Mouse (Mus musculus) left cerebral cortex, adult 18-20 months (tissue): ENCODE data around the gene Ddx21. TPM values are rescaled to one million over a fixed set of nuclear protein-coding genes. Genes with fewer than 3 reads are reported as not detected.

Source experiments
- DNase-seq, 2 experiments: peaks; one replicate each; pipeline ENCODE4 v3.0.0; 2021 to 2022; ENCODE audit warnings: low spot score in 2 of 2, mixed read lengths in 1 of 2
- total RNA-seq, 2 experiments: library from RNA; stranded (reverse); gene quantifications; 2 replicates each; pipeline ENCODE4 v1.2.3; 2021

Ddx21 gene
- total RNA-seq, 2 experiments from 2014 or later: 21.1 to 21.3 TPM

DNA sequence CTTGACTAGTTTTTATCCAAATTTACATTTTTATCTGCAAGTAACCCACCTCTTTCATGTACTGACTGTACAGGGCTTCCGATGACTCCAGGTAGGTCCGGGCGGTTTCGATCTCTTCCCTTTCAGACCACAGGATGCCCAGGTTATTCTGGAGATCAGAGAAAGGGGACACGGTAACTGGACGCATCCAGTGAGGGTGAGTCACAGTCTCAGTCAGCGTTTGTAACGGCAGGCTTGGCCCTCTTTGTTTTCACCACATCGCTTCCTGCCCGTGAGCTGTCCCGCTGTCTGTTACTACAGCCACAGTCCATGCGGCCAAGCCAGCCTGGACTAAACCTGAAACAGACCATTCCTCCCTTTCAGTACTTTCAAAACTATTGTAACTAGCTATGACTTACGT lies 27.1 kb downstream of the Ddx21 start:
- no peak for DNase-seq

DNA sequence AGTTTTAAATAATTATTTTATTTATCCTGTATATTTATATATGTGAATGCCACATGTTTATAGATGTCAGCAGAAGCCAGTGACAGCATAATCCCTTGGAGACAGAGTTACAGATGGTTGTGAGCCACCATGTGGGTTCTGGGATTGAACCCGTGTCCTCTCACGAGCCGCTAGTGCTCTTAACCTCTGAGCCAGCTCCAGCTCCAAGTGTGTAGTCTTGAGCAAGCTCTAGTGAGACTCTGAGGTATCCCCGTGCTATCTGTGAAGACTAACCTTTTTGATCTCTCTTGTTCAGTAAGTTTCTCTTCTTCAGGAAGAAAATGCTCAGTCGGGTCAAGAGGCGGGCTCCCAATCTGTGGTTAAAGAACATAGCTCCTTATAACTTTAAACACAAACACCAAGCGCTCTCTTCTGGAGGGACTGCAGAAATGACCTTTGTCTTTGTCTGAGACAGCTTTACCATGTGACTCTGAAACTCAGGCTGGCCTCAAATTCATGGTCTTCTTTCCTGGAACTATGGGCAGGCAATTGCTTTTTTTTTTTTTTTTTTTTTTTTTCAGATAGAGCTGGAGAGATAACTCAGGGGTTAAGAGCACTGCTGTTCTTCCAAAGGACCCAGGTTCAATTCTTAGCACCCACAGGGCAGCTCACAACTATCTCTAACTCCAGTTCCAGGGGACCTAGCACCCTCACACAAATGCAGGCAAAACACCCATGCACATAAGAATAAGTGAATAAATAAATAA lies 31.8 kb downstream of the Ddx21 start:
- DNase-seq: no peak

DNA sequence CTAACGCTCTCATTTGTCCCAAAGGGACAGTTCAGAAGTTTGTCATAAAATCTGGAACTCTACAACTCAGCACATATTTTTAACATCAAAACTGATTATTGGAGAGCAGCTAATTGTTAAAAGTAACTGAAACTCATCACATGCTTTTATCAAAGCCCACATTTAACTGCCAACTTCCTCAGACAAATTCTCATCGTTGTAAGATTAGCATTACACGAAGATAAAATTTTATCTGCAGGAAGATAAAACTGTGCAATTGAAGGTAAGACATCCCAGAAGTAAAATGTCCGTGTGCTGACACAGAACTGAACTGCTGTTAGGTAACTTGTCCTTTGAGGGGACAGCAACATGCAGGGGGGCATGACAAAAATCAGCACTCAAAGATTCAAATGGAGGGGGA lies 33.2 kb downstream of the Ddx21 start:
- no peak for DNase-seq

DNA sequence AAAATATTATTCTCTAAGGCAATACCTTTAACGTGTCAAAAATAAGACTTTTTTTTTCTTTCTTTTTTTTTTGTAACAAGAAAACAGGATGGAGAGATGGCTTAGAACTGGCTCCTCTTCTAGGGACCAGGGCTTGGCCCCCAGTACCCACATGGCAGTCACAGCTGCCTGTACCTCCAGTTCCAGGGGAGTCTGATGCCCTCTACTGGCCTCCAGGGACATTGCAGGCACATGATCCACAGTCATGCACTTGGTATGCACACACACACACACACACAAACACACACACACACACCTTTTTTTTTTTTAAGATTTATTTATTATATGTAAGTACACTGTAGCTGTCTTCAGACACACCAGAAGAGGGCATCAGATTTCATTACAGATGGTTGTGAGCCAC lies 44.3 kb downstream of the Ddx21 start:
- DNase-seq: no peak

DNA sequence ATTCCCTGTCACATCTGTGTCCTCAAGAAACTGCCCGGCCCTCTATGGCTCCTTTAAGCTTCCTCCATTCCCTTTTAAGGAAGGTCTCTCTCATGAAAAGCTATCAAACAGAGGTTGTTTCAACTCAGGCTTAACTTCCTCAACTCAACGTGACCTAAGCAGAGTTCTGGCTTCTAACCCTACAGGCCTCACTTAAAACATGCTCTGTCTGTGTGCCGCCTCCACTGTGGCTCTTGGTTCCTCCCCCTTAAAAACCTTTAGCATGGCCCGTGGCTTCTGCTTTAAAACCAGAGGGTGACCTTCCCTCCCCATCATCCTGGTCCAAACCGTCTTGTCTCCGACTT lies 45.6 kb downstream of the Ddx21 start:
- no peak for DNase-seq

DNA sequence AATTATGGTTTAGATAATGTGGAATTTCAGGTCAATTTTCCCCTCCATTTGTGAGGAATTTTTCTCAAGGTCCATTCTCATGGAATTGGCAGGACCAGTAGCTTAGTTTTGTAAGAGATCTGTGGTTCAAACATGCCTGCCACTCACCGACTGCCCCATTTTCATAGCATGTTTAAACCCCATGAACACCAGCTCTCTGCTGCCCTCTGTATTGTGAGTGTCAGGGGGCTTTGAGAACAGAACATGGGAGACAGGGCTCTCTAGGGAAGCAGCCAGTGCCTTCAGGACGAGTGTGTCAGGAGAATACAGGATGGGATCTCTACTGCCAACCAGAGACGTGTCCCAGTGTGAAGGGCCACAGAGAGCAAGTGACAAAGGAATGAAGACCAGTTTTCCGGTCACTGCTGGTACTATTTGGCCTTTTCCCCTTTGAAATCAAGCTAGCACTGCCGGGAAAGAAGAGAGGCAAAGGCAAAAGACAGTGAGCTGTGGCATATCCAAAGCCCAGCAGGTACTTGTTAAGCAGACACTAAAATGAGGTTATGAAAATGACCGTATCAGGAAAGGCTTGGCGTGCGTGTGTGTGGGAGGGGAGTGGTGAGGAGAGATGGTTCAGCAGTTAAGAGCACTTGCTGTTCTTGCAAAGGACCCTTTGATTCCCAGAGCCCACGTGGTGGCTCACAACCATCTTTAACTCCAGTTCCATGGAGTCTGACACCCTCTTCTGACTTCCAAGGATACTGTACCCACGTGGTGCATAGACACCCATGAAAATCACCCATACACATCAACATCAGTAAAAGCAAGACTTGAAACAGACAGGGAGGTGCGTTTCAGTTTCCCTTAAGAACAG lies 46.1 kb downstream of the Ddx21 start:
- no peak for DNase-seq

DNA sequence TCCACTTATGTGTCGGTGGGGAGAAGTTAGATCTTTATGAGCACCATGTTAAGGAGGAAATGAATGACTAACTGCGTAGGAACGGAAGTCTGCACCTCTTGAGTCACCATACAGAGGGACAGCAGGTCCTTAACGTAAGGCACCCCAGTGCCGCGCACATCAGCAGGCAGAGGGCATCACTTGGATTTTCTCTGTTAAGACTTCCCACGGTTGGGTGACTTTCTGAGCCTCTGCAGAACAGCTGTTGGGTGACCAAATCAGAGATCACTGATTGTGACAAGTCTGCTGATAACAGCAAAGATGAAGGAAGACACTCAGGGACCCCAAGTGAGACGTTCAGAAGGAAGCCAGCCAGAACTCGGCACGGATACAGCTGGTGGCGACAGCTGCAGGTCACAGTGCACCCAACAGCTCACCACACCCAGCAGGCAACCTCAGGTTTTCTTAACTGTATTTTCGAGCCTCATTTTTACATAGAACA lies 48.4 kb downstream of the Ddx21 start:
- no peak for DNase-seq

DNA sequence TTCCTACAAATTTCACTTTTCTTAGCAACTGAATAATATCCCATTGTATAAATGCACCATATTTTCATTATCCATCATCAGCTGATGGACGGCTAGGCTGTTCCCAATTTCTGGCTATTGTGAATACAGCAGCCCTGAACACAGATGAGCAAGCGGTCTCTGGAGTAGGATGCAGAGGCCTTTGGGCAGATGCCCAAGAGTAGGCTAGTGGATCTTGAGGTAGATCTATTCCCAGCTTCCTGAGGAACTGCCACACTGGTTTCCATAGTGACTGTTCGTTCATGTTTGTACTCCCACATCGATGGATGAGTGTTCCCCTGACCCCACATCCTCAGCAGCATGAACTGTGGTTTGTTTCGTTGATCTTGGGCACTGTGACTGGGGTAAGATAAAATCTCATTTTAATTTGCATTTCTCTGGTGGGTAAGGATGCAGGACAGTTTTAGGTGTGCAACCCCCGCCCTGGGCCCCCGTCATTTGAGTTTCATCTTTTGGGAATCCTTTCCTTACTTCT lies 51.2 kb downstream of the Ddx21 start:
- peak; percentile 35 to 50 for DNase-seq

DNA sequence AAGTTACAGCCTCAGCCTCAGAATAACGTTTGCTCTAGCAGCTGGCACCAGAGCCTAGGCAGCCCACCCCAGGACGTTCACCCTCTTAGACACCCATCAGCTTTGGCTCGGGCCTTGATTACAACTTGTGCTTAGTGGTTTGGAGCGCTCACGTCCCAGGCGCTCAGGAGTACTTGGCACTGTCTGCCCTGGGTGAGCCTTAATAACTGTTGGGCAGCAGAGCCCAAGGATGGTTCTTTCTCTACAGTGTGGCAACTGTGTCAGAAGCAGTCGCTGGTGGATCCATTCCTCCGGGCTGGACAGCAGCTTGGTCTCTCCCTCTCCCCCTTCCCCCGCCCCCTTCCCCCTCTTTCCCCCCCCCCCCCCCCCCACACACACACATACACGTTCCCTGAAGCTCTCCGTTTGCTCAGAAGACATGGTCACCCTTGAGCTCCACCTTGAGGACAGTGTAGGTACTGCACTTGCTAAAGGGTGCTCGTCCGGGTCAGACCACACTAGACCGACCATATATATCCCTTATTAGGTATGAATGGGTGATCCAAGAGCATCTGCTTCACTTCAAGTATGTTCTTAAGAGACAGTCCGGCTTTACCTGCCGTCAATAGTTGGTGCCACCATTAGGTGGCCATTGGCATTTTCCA lies 52.4 kb downstream of the Ddx21 start:
- peak; percentile 60 to 72 for DNase-seq

DNA sequence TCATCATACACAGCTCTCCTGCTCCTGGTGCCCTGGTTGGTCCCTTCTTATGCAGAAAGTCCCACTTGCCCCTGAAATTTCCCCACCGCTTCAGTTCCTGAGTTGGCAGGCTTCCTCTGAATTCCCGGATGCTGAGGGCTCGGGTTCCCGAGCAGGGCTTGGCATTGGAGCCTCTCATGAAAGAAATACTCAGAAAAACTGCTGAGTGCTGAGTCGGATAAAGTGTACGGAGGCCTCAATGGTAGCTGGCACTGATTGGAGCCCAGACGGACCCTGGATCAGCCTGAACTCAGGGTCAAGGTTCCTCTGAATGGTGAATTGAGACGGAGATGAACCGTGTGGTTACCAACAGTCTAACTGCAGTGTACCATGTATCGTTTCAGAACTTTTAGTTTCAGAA lies 55.6 kb downstream of the Ddx21 start:
- DNase-seq: no peak

DNA sequence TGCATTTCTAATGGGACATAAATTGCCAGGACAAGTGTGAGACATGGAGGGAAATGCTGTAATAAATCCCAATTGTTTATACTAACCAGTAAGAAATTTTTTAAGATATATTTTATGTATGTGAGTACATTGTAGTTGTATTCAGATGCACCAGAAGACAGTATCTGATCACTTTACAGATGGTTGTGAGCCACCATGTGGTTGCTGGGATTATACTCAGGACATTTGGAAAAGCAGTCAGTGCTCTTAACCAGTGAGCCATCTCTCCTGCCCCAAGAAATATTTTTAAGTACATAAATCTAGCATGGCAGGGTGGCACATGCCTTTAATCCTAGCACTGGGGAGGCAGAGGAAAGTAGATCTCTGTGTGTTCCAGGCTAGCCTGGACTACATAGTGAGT lies 56.3 kb downstream of the Ddx21 start:
- no peak for DNase-seq

DNA sequence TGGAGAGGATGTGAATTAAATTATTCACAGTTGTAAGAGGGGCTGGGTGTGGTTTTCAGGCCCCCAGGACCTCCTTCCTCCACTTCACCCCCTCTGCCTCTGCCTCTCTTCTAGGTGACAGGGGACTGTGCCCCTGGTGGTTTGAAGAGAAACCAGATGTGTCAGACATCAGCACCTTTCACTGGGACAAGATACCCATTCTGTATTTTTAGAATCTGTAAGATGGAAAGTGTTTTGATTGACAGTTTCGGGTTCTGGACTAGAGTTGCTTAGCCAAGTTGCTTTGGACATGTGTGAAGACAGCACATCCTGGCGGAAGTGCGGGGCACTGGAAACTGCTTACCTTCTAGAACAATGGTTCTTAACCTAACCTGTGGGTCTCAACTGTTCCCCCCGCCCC lies 57.8 kb downstream of the Ddx21 start:
- no peak for DNase-seq

DNA sequence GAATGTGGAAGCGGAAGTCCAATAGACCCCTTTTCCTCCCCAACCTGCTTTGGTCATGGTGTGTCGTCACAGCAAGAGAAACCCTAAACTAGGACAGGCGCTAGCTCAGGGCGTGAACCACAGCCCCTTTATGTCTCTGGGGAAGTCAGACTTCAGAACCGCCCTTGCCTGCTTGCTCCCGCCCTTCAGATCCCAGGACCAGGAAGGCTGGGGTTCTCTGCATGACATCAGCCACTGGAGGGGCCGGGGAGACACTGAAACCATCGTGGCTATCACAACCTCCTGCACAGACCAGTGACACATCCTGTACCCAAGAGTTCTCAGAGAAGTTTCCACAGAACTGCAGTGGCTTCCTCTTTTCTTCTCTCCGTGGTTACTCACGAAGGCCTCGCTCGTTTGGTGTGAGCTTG lies 58.7 kb downstream of the Ddx21 start:
- no peak for DNase-seq

DNA sequence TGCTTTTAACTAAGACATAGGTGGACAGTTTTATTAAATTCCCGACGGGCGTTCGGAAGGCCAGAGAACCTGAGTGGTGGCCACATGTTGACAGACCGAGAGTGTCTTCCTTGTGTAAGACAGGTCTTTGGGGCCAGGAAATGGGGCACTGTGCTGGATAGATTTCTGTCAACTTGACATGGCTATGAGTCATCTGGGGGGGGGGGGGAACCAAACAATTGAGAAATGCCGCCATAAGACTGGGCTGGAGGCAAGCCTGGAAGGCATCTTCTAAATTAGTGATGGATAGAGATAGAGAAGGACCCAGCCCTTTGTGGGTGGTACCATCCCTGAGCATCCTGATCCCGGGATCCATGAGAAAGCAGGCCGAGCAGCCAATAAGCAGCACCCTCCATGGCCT lies 59.2 kb downstream of the Ddx21 start:
- no peak for DNase-seq

DNA sequence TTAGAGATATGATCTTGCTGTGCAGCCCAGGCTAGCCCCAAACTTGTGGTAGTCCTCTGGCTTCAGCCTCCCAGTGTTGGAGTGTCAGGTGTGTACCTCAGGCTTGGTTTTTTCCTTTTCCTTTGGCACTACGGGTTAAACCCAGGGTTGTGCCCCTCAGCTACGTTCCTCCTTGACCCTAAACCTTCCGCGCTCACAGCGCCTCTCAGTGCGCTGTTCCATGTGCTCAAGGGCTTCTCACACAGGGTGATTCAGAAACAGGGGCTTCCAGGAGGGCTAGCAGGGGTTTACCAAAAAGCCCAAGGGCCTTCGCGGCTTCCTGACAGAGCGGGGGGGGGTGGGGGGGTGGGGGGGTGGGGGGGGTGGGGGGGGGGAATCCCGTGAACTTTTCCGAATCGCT lies 59.6 kb downstream of the Ddx21 start:
- no peak for DNase-seq

DNA sequence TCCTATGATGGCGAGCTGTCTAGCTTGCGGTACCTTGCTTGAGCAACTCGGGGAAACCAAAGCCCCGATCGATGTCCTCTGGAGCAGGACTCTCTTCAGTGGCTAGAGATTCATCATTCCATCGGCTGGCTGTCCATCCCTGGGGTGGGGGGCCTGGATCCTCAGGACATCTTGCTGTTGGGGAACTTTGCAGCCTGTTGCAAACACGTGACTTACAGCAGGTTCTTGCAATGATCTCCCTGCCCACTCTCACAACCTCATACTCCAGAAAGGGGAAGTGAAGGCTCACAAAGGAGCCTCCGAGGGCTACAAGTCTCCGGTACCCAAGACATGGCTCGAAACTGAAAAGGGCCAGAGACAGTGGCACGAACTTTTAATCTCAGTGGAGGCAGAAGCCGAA lies 60.6 kb downstream of the Ddx21 start:
- no peak for DNase-seq

DNA sequence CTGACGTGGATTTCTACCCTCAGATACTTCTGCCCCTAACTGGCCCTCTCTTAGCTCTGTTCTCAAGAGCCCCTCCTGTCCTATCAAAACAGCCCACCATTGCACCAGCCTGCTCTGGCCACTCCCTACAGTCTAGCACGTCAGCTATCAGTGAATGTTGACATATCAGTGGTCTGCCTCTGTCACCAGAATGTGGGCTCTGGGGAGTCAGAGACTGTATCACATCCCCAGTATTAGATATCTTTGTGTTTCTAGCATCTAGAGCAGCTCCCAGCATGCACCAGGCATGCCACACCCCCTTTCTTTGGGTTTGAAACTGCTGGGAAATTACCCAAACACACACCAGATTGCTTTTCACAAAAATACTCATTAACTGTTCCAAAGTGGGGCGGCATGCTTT lies 61.3 kb downstream of the Ddx21 start:
- DNase-seq: no peak

DNA sequence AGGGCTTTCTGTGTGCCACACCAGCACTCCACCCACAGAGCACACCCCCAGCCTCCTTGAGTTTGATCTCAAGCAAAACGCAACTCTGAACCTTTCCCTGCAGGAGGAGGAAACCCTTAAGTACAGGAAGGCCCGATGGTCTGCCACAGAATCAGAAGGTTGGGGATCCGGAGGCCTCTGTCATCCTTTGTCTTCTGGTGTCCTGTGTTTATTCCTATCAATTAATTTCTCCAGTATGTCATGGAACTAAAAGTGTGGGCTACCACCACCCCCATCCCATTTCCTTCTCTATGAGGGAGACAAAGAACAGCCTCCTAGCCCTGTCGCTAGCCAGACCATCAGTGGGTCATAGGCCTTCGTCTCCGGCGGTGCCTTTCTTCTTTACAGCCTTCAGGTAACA lies 67.6 kb downstream of the Ddx21 start:
- DNase-seq: no peak

DNA sequence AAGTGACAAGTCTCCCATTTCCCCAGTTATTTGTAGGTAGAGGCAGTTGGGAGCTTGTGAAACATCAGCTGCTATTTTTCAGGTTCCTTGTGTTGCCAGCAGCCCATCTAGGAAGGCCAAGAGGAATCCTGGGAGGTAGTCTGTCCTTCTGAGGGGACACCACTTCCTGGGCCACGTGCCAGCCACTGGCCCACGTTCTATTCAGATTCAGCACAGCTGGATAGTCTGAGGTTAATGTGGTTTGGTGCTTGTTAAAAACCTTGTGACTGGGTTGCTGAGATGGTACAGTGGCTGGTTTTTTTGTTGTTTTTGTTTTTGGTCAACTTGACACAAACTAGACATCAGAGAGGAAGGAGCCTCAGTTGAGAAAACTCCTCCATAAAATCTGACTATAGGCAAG lies 69.2 kb downstream of the Ddx21 start:
- no peak for DNase-seq
